17 mouse cellular contexts compared by ENCODE assay signal in the genomic region with DNA sequence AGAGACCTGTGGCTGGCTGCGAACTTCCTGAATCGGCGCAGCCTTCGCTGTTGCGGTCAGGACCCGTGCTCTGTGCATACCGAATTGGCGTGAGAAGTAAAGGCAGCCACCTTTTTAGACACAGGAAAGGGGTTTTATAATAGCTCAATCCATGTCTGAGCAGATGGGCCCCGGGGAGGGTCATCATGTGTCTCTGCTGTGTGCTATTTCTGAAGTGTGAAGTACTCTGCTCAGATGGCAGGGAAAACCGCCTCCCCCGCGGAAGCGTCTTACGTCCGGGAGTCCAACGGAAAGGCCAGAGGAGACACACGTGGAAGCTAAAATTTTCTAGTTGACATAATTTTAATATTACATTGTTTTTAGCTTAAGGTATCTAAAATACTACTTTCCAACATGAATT. TPM values are rescaled to one million over a fixed set of nuclear protein-coding genes. Genes with fewer than 3 reads are reported as not detected.
DNase-seq lines count a peak whose midpoint lies in the region; ATAC-seq and TF ChIP-seq lines count a peak whose summit lies in the region.
"Had no signal": no experiment of that assay in that cellular context is flagged by ENCODE, and none has a peak within 500 bp of the region (broad histone marks: within the 10 kb centered on the region; RNA-seq: fewer than 3 reads in every experiment).

No protein-coding gene starts in this region.

- 71% methylated on average over 17 of the region's 17 CpGs for WGBS in heart, embryonic 11.5 days (ENCODE audit: insufficient replicate concordance)
- 96% methylated on average over 17 of the region's 17 CpGs for WGBS in thymus, adult 2 months

- H3K9me3 ChIP-seq in heart, embryonic 11.5 days (replicated peaks; ENCODE audit: control insufficient read depth, low read length): no peaks in the 10 kb centered on the region
- H3K9me3 ChIP-seq: hindbrain, embryonic 13.5 days; limb, embryonic 15.5 days; midbrain, embryonic 13.5 days; neural tube, embryonic 15.5 days had no signal

- H3K27me3 ChIP-seq in heart, embryonic 11.5 days (ENCODE audit: control insufficient read depth, insufficient read depth, low read length): no peaks in the 10 kb centered on the region
- no peaks in the 10 kb centered on the region for H3K27me3 ChIP-seq in thymus, adult 2 months (ENCODE audit: control insufficient read depth, insufficient read depth, low read length)
- H3K27me3 ChIP-seq: hindbrain, embryonic 13.5 days; limb, embryonic 15.5 days; midbrain, embryonic 13.5 days; neural tube, embryonic 15.5 days; Patski had no signal

- H3K27ac ChIP-seq in heart, embryonic 11.5 days (ENCODE audit: low read depth, low read length): 0 out of 2 replicates have a peak overlapping the region, but pooled peaks have one; percentile 57
- H3K27ac ChIP-seq in thymus, adult 2 months (ENCODE audit: control insufficient read depth, insufficient read depth, low read length): no peak overlapping the region
- H3K27ac ChIP-seq: hindbrain, embryonic 13.5 days; limb, embryonic 15.5 days; midbrain, embryonic 13.5 days; neural tube, embryonic 15.5 days had no signal

- ATAC-seq in heart, embryonic 11.5 days (replicated peaks; ENCODE audit: insufficient number of reproducible peaks, low FRiP score, low TSS enrichment): no peak
- ATAC-seq: lung, postnatal 0 days; midbrain, embryonic 13.5 days; Patski had no signal

- H3K9ac ChIP-seq in heart, embryonic 11.5 days (ENCODE audit: low read depth, low read length): no peak overlapping the region
- H3K9ac ChIP-seq: hindbrain, embryonic 13.5 days; limb, embryonic 15.5 days; midbrain, embryonic 13.5 days; neural tube, embryonic 15.5 days had no signal

- H3K4me1 ChIP-seq in heart, embryonic 11.5 days (ENCODE audit: control insufficient read depth, insufficient read depth, low read length): peaks cover 36% of the 10 kb centered on the region
- no peaks in the 10 kb centered on the region for H3K4me1 ChIP-seq in thymus, adult 2 months (replicated peaks; ENCODE audit: control insufficient read depth, insufficient read depth, low read length)

- no peaks in the 10 kb centered on the region for H3K36me3 ChIP-seq in heart, embryonic 11.5 days (ENCODE audit: control insufficient read depth, insufficient read depth, low read length)
- H3K36me3 ChIP-seq in thymus, adult 2 months (ENCODE audit: control insufficient read depth, insufficient read depth, low read length): no peaks in the 10 kb centered on the region
- H3K36me3 ChIP-seq: hindbrain, embryonic 13.5 days; limb, embryonic 15.5 days; midbrain, embryonic 13.5 days; neural tube, embryonic 15.5 days had no signal

- DNase-seq in heart, adult 8-10 months (ENCODE audit: low spot score): no peak
- peak; percentile 75 for DNase-seq in cerebellum, adult 11-12 months
- peak; percentile 75 to 76 for DNase-seq in cerebellum, postnatal 36 days
- peak; percentile 48 to 76 for DNase-seq in left cerebral cortex, adult 9 months (ENCODE audit: low spot score in 2 of 2)
- no peak for DNase-seq in spleen, postnatal 36 days (ENCODE audit: low spot score in 2 of 2)
- no peak for DNase-seq in urinary bladder, postnatal 10 days (ENCODE audit: low spot score)
- no peak for DNase-seq in thymus, adult 2 months
- DNase-seq: adrenal gland, postnatal 36 days; kidney, postnatal 10 days; thymus, postnatal 4 days had no signal

- no peak for TF ChIP-seq POLR2A in thymus, adult 2 months (IDR thresholded peaks at IDR 0.05; ENCODE audit: control insufficient read depth, extremely low read depth, insufficient read depth, low read length, poor library complexity)

- no peak overlapping the region for H3K4me3 ChIP-seq in heart, embryonic 11.5 days (ENCODE audit: low read depth, low read length)
- no peak overlapping the region for H3K4me3 ChIP-seq in thymus, adult 2 months (ENCODE audit: control insufficient read depth, insufficient read depth, low read length)
- H3K4me3 ChIP-seq: hindbrain, embryonic 13.5 days; limb, embryonic 15.5 days; midbrain, embryonic 13.5 days; neural tube, embryonic 15.5 days had no signal

- no peak overlapping the region for H3K4me2 ChIP-seq in heart, embryonic 11.5 days
- H3K4me2 ChIP-seq: hindbrain, embryonic 13.5 days; limb, embryonic 15.5 days; midbrain, embryonic 13.5 days; neural tube, embryonic 15.5 days had no signal

- no peak for TF ChIP-seq CTCF in thymus, adult 2 months (IDR thresholded peaks at IDR 0.05; ENCODE audit: borderline replicate concordance, control insufficient read depth, extremely low read depth, insufficient read depth, low read length, poor library complexity)

RNA-seq across cellular contexts. Expression of a gene that starts 42.5 kb away (rescaled TPM):
- 11.9 and 13.5 TPM in 2 replicates for polyA plus RNA-seq in heart, embryonic 11.5 days (2014; fragmentation: Nextera tagmentation; extraction: Ambion mirVana)
- total RNA-seq in heart, adult 8-10 months (2022): 100 to 1,000 TPM; 216 to 229 (median 226) TPM
- 14.4 and 21.5 TPM in 2 replicates for polyA plus RNA-seq in thymus, adult 2 months (2012; rRNA removed)

Comparison
In these comparisons a context has a peak if more than half of its experiments do, and no peak if none do; other contexts are left out.
1. DNase-seq: peak in cerebellum, adult 11-12 months (single experiment), cerebellum, postnatal 36 days (2 of 2) and left cerebral cortex, adult 9 months (2 of 2); none in heart, adult 8-10 months (single experiment), spleen, postnatal 36 days (0 of 2), urinary bladder, postnatal 10 days (single experiment) and thymus, adult 2 months (single experiment).